Mouse (Mus musculus): Measurements from ENCODE around the gene Afap1.

The Afap1 gene

GRCm38 (mm10) chr5:35897147-35897546 is 4.0 kb downstream of the Afap1 start:
- ATAC-seq (ENCODE audit: low TSS enrichment): no peak

- ATAC-seq (ENCODE audit: low TSS enrichment): no peak
Measured at GRCm38 (mm10) chr5:35898114-35898513, 5.0 kb downstream of the Afap1 start.

GRCm38 (mm10) chr5:35898994-35899393 is 5.9 kb downstream of the Afap1 start:
- no peak for ATAC-seq (ENCODE audit: low TSS enrichment)

- no peak for ATAC-seq (ENCODE audit: low TSS enrichment)
Measured at GRCm38 (mm10) chr5:35900401-35901225, 7.5 kb downstream of the Afap1 start.

GRCm38 (mm10) chr5:35901226-35901809 is 8.2 kb downstream of the Afap1 start:
- no peak for ATAC-seq (ENCODE audit: low TSS enrichment)

GRCm38 (mm10) chr5:35903456-35903855 is 10.3 kb downstream of the Afap1 start:
- no peak for ATAC-seq (ENCODE audit: low TSS enrichment)

GRCm38 (mm10) chr5:35905283-35905682 is 12.2 kb downstream of the Afap1 start:
- ATAC-seq (ENCODE audit: low TSS enrichment): no peak

GRCm38 (mm10) chr5:35907090-35907489 is 14.0 kb downstream of the Afap1 start:
- ATAC-seq (ENCODE audit: low TSS enrichment): no peak

- ATAC-seq (ENCODE audit: low TSS enrichment): peak; percentile 76
Measured at GRCm38 (mm10) chr5:35907633-35908426, 14.7 kb downstream of the Afap1 start.

- ATAC-seq (ENCODE audit: low TSS enrichment): 0 out of 2 replicates have a peak, but pooled peaks have one; percentile 48
Measured at GRCm38 (mm10) chr5:35908626-35909443, 15.7 kb downstream of the Afap1 start.

GRCm38 (mm10) chr5:35915629-35916300 is 22.6 kb downstream of the Afap1 start:
- ATAC-seq (ENCODE audit: low TSS enrichment): no peak

GRCm38 (mm10) chr5:35916666-35917065 is 23.5 kb downstream of the Afap1 start:
- no peak for ATAC-seq (ENCODE audit: low TSS enrichment)

GRCm38 (mm10) chr5:35918387-35918786 is 25.3 kb downstream of the Afap1 start:
- peak; percentile 70 for ATAC-seq (ENCODE audit: low TSS enrichment)

- ATAC-seq (ENCODE audit: low TSS enrichment): no peak
Measured at GRCm38 (mm10) chr5:35920076-35920475, 27.0 kb downstream of the Afap1 start.

- no peak for ATAC-seq (ENCODE audit: low TSS enrichment)
Measured at GRCm38 (mm10) chr5:35920557-35920956, 27.4 kb downstream of the Afap1 start.

- ATAC-seq (ENCODE audit: low TSS enrichment): no peak
Measured at GRCm38 (mm10) chr5:35921141-35921540, 28.0 kb downstream of the Afap1 start.

GRCm38 (mm10) chr5:35921595-35922254 is 28.6 kb downstream of the Afap1 start:
- ATAC-seq (ENCODE audit: low TSS enrichment): no peak

- ATAC-seq (ENCODE audit: low TSS enrichment): no peak
Measured at GRCm38 (mm10) chr5:35923448-35923847, 30.3 kb downstream of the Afap1 start.

GRCm38 (mm10) chr5:35925171-35925634 is 32.1 kb downstream of the Afap1 start:
- peak; percentile 75 for ATAC-seq (ENCODE audit: low TSS enrichment)

GRCm38 (mm10) chr5:35926511-35926910 is 33.4 kb downstream of the Afap1 start:
- ATAC-seq (ENCODE audit: low TSS enrichment): no peak
